Mouse (Mus musculus) mature B cell (primary cell): ENCODE measurements around the gene Garnl3.
"Not testable (repeated sequence)": the region's sequence is repeated elsewhere in the genome, so short reads cannot be mapped to it uniquely, and the experiment has no call there.

Experiments used
- in situ Hi-C: fragments of 300-500 bp; cut with MboI; formaldehyde crosslinking; loops from 2 replicates; pipeline ENCODE4 v1.14.3; 2019

The Garnl3 gene

GRCm38 (mm10) chr2:33154751-33155372, 23.4 kb upstream of the Garnl3 start:
- in situ Hi-C loops = no loop called here

- in situ Hi-C loops = no loop called here
Measured at GRCm38 (mm10) chr2:33146994-33147393, 15.5 kb upstream of the Garnl3 start.

- in situ Hi-C loops = no loop called here
Measured at GRCm38 (mm10) chr2:33143292-33143691, 11.8 kb upstream of the Garnl3 start.

GRCm38 (mm10) chr2:33138491-33138890, 7.0 kb upstream of the Garnl3 start:
- in situ Hi-C loops = no loop called here

GRCm38 (mm10) chr2:33137731-33138130, 6.3 kb upstream of the Garnl3 start:
- in situ Hi-C loops = no loop called here

GRCm38 (mm10) chr2:33137244-33137643, 5.8 kb upstream of the Garnl3 start:
- in situ Hi-C loops = no loop called here

GRCm38 (mm10) chr2:33136366-33136765, 4.9 kb upstream of the Garnl3 start:
- in situ Hi-C loops = no loop called here

- in situ Hi-C loops = no loop called here
Measured at GRCm38 (mm10) chr2:33134766-33135490, 3.5 kb upstream of the Garnl3 start.

- in situ Hi-C loops = no loop called here
Measured at GRCm38 (mm10) chr2:33132306-33132705, 852 bp upstream of the Garnl3 start.

- in situ Hi-C loops = no loop called here
Measured at GRCm38 (mm10) chr2:33130526-33131483, 649 bp downstream of the Garnl3 start.

GRCm38 (mm10) chr2:33130141-33130525, 1.3 kb downstream of the Garnl3 start:
- in situ Hi-C loops = no loop called here

GRCm38 (mm10) chr2:33129696-33130095, 1.8 kb downstream of the Garnl3 start:
- in situ Hi-C loops = no loop called here

GRCm38 (mm10) chr2:33129005-33129404, 2.4 kb downstream of the Garnl3 start:
- in situ Hi-C loops = no loop called here

- in situ Hi-C loops = no loop called here
Measured at GRCm38 (mm10) chr2:33127271-33127670, 4.2 kb downstream of the Garnl3 start.

- in situ Hi-C loops = no loop called here
Measured at GRCm38 (mm10) chr2:33122856-33123255, 8.6 kb downstream of the Garnl3 start.

- in situ Hi-C loops = no loop called here
Measured at GRCm38 (mm10) chr2:33100536-33100935, 30.9 kb downstream of the Garnl3 start.

GRCm38 (mm10) chr2:33097326-33097725, 34.1 kb downstream of the Garnl3 start:
- in situ Hi-C loops = not testable (repeated sequence)

GRCm38 (mm10) chr2:33095221-33095671, 36.2 kb downstream of the Garnl3 start:
- in situ Hi-C loops = no loop called here

GRCm38 (mm10) chr2:33090620-33091520, 40.6 kb downstream of the Garnl3 start:
- in situ Hi-C loops = no loop called here

GRCm38 (mm10) chr2:33090033-33090400, 41.4 kb downstream of the Garnl3 start:
- in situ Hi-C loops = not testable (repeated sequence)

GRCm38 (mm10) chr2:33089356-33090032, 42.0 kb downstream of the Garnl3 start:
- in situ Hi-C loops = no loop called here
